Mouse (Mus musculus) frontal cortex, postnatal 14 days (tissue): ENCODE measurements around the gene Zdbf2.

Source experiments
- DNase-seq, 2 experiments: peaks; one replicate each; pipeline ENCODE4 v3.0.0; 2022; ENCODE audit warnings: low spot score in 2 of 2

Zdbf2 gene

DNA sequence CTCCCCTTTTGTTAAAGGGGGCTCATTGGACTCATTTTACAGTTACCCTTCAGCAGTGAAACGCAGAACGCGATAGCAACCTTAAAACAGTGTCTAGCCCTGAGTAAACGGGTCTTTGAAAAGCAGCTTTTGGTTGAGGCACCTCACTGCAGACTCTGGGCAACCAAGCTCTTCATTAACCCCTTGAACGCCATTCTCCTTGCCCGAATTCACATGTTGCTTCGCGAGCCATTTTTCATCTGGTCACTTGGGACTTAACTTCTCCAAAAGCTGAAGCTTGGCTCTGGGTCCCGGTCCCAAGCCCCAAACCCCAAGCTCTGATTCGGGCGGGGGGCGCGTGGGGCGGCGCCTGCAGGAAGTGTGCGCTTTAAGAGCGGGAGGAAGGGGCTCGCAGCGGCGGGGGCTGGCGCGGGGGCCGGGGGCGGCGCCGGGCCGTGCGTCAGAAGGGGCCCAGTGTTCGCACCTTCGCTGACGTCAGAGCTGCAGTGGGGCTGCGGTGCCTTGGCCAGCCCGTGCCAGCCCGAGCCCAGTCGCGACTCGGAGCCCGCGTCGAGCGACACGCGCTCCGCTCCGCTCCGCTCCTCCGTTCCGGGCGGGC lies at the start of gene Zdbf2:
Gene Zdbf2 (plus strand): TSS at position 525 of the 598 bp plus-strand sequence.
- DNase-seq = no peak

DNA sequence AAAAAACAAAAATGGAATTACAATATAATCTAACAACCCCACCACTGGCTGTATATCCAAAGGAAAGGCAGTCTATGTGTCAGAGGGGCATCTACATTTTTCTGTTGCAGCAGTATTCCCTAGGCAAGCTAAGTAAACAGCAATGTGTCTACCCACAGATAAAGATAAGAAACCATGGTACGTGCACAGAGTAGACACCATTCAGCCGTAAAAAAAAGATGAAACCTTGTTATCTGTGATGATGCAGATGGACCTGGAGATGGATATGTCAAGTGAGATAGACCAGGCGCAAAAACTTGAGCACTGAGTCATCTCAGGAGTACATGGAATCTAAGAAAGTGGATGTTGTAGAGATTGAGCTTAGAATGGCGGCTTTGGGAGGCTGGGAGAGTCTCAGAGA lies 48.1 kb upstream of the Zdbf2 start:
- DNase-seq = no peak

DNA sequence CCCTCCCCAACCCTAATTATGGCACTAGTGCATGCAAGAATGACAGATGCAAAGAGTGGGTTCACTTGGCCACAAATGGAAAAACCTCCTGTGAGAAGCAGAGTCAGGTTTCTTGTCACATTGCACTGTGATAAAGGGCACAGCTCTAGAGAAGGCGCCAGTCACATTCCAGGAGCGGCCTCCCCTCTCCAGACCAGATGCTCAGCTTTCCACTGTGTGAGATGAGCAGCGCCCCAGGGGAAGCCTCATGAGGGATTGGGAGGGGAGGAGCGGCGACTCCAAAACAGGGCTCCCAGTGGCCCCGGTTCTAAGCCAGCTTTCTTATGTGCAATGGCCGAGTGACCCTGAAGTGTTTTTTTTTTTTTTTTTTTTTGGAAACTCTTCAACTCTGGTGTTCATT lies 47.2 kb upstream of the Zdbf2 start:
- no peak for DNase-seq

DNA sequence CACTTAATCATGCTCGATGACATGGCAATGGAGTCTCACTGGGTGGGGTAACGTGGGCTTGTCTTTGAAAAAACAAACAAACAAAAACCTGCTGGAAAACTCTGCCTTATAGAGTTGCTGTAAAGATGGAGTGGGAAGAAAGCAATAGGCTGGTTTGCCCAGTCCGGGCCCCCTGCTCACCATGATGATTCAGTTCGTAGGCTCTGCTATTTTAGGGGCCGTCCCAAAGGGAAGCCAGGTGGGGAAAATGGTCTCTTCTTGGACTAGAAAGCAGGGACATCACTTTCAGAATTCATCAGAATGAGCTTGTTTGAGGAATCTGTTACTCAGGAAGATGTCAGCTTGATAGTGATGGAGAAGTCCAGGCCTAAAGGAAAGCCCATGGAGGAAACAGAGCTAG lies 45.8 kb upstream of the Zdbf2 start:
- no peak for DNase-seq

DNA sequence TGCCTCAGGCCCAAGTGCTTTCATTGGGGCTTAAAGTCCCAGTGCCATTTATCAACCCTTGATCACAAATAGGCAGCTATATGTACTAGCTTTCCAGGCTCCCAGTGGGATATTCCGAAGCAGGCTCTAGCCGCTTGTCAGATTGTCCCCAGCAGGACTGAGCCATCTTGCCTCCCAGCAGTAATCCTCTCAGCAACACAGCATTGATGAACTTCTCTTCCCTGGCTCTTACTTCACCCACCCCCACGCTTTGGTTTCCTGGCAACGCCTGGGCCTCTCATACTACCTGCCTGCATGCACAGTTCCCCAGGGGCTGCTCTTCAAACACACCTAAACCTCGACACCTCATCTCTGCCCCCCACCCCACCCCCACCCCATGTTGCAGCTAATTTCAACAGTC lies 35.7 kb upstream of the Zdbf2 start:
- no peak for DNase-seq

DNA sequence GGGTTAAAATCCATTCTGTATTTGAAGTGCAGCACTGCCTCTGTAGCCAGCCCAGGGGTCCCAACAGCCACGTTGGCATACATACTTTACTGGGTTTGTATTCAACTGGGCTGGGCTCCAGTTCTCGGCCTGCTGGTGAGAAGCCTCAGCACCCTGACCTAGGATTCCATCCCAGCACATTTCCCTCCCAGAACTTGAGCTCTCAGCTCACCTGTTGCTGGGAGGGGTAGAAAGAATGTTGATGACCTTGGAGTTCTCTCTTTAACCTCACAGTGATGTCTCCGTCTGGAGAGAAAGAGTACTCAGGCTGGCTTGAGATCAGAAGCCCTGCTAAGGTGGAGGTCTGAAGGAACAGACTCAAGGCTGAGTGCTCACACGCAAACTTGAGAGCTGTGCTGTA lies 33.8 kb upstream of the Zdbf2 start:
- no peak for DNase-seq

DNA sequence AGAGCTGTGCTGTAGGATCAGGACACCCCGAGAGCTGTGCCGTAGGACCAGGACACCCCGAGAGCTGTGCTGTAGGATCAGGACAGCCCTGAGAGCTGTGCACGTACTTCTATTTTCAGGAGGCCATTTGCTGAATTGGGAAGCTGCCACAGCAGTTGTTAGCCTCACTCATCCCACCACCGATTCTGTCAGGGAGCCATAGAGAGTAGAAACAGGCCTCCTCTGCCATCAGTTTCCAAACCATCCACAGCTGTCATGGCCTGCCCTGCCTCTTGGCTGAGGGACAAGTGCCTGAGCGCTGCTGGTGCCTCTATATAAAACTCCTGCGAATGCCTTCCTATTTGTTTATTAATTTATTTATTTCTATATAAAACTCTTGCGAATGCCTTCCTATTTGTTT lies 33.3 kb upstream of the Zdbf2 start:
- no peak for DNase-seq

DNA sequence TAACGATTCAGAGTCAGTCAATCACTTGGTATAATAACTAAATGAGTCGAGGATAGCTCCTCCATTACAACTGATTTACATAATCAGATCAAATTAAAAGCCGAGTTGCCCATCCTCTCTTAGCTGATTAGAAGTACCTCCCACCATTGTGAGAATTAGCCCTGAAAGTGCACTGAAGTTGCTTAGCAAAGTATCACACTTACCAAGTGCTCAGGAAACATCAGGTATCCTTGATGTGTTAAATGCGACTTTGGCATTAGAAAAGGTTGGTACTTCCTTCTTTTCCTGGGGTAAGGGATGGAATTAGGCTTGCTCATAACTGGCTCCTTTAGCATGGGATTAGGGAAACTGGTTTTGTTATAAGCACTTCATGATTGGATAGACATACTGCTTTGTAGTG lies 29.2 kb upstream of the Zdbf2 start:
- DNase-seq = no peak

DNA sequence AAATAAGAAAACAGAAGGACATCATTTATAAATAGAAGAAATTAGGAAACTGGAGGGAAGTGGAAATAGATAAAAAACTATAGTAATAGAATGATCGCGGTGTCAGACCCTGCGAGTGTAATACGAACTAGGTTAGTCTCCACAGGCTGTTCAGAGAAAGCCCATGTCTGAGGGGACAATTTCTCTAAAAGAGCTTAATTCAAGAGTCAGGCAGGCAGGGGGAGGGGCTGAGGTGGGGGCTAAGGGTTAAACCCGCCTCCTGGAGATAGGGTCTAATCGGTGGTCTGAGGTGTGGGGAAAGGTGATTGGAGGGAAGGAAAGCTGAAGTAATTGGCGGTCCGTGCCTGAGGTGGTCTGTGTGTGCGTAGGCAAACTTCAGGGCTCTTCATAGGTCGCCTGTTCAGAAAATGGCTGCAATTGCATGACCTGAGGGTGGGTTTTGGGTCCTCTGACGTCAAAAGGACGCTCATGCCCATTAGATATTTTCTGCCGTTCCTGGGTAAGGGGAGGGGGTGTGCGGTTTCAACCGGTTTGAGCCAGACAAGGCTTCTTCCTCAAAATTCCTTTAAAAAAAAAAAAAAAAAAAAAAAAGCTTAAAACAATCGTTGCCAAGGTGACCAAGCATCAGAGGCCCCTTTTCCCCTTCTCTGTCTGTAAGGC lies 26.1 kb upstream of the Zdbf2 start:
- DNase-seq = no peak

DNA sequence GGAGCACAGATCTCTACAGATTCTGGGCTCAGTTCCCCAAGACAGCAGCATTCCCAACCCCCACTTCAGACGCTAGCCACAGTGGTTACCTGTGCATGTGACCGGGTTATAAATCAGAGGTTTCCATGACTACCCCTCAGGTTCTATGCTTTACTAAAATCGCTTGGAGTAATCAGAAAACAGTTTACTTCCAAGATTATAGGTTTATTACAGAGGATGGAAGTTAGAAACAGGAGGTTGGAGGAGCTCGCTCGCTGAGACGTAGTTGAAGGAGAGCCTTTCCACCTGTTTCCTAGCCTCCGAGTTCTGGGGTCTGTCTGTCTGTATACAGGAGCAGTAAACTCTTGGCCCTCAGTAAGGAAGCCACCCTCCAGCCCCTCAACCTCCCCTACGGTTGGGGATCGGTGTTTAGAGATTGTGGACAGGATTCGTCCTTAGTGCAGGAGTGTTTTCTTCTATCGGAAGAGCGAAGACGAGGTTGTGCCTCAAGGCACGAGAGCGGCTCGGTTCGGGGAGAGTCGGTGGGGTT lies 25.2 kb upstream of the Zdbf2 start:
- no peak for DNase-seq

DNA sequence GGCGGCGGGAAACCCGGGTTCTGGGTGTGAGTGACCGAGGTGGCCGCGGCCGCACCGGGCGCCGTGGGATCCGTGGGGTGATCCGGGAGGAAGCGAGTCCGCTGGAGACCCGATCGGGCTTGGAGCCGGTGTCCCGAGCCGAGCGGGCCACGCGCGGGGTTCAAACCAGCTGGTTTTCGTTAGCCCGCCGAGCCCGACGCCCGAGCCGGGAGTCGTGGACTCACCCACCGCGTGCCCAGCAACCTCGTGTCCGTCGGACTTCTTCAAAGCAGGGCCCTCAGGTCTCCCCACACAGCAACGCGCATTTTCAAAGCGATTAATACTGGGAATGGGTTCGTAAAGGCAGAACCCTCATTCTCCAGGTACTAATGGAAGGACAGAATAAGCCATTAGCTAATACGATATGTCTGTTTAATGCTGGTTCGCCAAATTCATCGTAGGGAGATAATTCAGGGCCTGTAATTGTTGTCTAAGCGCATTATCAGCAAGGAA lies 24.7 kb upstream of the Zdbf2 start:
- DNase-seq = no peak

DNA sequence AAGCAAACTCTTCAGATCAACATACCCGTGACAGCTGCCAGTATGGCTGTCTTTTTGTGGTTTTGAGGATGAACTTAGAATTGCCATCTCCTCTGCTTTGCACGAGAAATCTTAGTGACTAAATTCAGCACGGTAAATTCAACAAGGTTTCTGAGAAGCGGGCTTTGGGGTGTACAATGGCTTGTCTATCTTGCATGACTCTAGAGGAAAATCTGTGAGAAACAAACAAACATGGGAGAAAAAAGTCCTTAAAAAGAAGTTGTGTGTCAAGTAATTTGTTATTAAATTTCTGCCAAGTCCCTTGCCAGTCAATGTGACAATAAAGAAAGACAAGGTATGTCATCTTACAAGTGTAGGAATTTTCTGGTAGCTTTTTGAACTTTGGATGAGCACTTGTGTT lies 23.8 kb upstream of the Zdbf2 start:
- DNase-seq = no peak

DNA sequence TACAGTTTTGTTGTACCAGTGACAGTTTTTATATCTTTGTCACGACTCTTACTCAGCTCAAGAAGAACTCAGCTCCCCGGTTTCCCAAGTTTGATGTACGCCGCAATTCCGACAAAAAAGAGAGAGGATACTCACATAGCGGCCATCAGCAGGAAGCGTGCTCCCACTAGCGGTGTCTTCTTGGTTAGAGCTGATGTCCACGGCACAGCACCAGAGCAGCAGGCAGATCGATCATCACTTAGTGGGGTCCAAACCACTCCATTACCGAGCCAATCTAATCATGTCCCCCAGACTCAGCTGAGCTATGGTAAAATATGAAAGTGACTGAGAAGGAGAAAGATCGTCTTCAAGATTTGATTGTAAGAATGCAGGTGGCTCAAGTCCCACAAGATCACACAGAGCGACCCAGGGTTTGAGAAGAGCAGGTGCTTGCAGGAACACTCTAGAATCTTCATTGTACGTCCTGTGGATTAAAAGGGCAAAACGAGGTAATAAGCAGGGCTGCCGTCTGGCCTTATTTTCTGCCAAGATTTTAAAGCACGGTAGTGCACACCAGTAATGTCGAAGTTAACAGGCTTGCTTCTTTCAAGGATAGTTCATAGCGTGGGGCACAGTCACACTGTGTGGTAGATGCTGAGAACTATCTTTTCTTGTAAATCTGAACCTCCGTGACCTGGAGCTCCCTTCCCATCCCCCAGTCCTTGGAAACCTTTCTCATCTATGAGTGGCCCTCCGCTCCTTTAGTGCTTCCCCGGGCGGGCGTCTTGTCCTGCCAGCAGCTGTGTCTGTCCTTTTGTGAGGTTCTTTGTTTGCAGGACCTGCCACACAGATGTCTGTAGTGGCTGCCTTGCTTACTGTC lies 20.5 kb upstream of the Zdbf2 start:
- no peak for DNase-seq

DNA sequence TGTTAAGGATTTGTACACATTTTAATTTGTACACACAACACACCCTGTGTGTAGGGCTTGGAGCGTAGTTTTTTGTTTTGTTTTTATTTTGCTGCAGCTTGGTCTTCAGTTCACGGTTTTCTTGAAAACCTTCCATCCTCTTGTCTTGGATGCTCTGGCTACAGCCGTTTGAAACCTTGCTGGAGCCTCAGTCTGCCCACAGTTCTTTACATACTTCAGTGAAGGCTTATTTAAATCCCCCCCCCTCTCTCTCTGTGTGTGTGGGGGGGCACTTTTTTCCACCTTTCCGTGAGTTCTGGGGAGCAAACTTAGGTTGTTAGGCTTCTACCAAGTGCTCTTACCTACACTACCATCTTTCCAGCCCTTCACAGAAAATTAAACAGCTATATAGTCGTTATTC lies 19.8 kb upstream of the Zdbf2 start:
- DNase-seq = no peak

DNA sequence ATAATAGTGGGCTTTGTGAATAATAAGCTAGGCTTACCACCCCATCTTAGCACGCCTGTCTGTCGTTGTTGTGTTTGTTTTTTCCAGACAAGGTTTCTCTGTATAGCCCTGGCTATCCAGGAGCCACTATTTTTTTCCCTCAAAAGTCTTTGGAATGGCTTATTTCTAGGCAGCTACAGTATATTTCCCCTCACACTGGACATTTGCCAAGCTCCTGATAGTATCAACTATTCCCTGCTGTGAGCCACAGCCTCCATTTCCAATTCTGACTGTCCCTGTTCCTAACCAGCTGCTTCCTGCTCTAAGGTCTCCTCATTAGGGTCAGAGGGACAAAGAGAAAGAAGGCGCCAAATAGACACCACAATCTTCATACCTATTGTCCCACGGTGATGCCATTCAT lies 18.0 kb upstream of the Zdbf2 start:
- no peak for DNase-seq

DNA sequence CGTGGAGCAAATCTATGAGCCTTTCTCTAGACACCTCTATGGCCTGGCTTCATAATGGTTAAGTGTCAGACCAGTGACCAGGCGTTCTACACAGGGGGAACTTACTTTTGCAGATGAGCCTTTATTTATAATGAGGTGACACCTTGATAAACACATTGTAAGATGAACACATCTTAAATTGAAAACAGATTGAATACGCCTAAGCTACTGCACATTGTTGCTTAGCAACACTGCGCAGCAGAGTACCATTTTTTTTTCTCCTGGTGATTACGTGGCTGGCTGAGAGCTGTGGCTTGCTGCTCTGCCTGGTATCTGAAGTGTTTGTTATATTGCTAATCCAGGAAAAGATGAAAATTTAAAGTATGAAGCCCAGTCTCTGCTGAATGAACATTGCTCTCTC lies 17.0 kb upstream of the Zdbf2 start:
- DNase-seq = no peak

DNA sequence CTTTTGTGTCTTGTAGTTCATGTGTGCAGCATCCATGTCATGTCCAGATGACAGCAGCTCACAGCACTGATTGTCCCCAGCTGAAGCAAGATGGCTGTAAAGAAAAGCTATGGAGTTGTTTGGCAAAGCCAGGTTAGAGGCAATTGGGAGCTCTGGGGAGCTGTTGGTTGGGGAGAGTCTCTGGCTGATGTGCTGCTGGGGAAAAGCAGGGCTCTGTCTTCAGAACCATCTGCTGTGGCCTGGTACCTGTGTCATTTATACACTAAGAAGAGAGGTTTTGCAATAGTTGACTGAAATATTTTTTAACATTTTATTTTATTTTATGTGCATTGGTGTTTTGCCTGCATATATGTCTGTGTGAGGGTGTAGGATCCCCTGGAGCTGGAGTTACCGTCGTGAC lies 14.6 kb upstream of the Zdbf2 start:
- DNase-seq = no peak

DNA sequence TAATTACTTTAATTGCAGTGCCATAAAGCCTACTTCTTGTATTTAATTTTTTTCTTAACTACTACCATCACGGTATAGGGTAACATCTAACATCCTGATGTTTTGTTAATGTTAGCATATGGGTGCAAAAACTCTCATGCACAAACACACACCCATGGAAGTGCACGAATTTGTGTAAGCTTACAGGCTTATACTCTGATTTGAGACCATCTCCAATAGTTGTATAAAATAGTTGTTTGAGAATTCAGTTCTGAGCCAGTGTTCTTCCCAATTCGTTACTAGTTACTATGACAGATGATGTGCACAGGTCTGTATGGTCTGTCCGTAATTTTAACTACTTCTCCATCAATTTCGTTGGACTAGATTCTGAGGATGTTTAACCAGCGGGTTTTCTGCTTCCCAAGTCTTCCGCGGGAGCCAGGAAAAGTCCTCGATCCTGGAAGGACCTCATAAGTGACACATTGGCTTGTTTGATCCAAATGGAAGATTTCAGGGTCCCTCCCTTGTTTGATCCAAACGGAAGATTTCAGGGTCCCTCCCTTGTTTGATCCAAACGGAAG lies 13.7 kb upstream of the Zdbf2 start:
- DNase-seq = no peak

DNA sequence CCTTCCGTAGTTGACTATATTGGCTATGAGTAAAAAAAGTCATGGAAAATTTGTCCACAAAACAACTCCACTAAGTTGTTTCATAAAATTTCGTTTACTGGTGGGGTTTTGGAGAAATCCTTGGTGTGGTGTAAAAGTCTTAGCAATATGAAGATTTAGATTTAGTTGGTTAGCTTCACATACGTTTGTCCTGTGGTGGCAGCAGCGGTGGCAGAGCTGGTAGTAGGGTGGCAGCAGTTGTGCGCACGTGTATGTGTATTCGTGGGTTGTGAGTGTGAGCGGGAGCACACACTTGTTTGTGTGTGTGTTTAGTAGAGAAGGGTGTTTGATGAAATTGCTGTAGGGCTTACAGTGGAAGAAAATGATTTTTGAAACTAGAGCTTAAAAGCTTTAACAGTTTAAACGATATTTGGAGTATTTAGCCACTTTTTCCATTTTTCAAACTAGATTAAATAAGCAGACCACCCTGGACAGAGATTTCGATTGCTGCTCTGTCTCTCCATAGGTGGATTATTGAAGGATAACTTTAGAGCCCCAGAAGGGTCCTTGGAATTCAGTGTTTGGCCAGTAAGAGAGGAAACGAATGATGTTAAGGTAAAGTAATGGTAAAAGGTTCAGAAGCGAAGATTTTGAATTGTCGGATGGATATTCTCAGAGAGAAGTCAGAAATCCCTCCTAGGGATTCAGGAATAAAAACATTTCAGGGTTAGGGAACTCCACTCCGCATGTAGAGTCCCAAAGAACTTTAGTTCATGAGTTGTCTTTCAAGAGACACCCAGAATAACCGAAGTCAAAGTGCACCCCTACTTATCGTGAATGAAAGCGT lies 12.9 kb upstream of the Zdbf2 start:
- no peak for DNase-seq

DNA sequence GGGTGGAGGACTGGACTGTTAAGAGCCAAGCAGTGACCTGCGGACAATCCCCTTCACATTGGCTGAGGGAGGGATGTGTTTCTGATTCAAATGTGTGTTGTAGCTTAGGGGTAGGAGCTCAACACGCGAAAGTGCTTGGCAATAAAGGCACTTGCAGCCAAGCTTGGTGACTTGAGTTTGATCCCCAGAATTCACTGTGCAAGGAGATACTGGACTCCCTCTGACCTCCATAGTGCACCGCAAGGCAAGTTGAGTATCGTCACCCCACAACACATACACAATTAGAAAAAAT lies 12.4 kb upstream of the Zdbf2 start:
- no peak for DNase-seq

DNA sequence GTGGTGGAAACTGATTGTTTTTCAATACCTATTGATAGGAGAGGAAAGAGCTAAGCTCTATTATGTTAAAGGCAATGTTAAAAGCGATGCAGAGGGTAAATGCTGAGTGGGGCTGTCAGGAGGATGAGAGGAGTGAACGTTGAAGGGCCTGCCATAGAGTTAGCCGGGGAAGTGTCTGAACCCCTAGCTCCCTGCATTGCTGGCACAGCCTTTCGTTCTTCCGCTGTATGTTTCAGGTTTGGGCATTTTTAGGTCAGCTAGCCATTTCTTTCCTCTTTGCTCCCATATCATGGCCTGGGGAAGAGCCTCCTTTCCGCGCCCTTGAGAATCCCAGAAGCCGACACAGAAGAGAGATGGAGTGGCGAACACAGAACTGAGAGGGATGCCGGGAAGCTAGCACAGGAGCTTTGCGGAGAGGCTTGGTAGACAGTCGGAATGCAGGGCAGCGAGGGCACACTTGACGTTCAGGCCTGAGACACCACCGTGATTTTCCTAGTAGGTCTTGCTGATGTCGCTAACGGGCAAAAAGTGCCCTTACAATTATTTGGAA lies 11.9 kb upstream of the Zdbf2 start:
- DNase-seq = no peak
